Mouse (Mus musculus) intestine, postnatal 0 days (tissue): Measurements from ENCODE around the gene Galnt9. TPM values are rescaled to one million over a fixed set of nuclear protein-coding genes. Genes with fewer than 3 reads are reported as not detected.

Experiments
- ATAC-seq: fragments of 200-750 bp; cut with Nextera tagmentation; 2 replicates; pipeline ENCODE4 v1.8.0; 2017; ENCODE audit warnings: mild to moderate bottlenecking, moderate TSS enrichment, moderate library complexity
- H3K27ac ChIP-seq: fragments of 300-500 bp; sonication (generic); 2 replicates; pipeline ENCODE4 v1.5.1; 2014; ENCODE audit warnings: mild to moderate bottlenecking, low read depth, low read length, moderate library complexity
- H3K27me3 ChIP-seq: fragments of 300-500 bp; sonication (generic); replicated peaks from 2 replicates; pipeline ENCODE4 v1.6.1; 2014; ENCODE audit warnings: low read length, mixed read lengths; ENCODE audit not compliant: control insufficient read depth, insufficient read depth
- H3K36me3 ChIP-seq: fragments of 300-500 bp; sonication (generic); 2 replicates; pipeline ENCODE4 v1.6.1; 2014; ENCODE audit warnings: mild to moderate bottlenecking, moderate library complexity; ENCODE audit not compliant: control insufficient read depth, insufficient read depth
- H3K4me1 ChIP-seq: fragments of 300-500 bp; sonication (generic); replicated peaks from 2 replicates; pipeline ENCODE4 v1.6.1; 2014; ENCODE audit warnings: antibody characterized with exemption, low read length, mixed read lengths; ENCODE audit not compliant: control insufficient read depth, insufficient read depth
- H3K4me2 ChIP-seq: fragments of 300-500 bp; sonication (generic); replicated peaks from 2 replicates; pipeline ENCODE4 v1.6.1; 2014; ENCODE audit warnings: low read depth, mild to moderate bottlenecking, moderate library complexity
- H3K4me3 ChIP-seq: fragments of 300-500 bp; sonication (generic); 2 replicates; pipeline ENCODE4 v1.5.1; 2014; ENCODE audit warnings: low read depth, low read length
- H3K9ac ChIP-seq: fragments of 300-500 bp; sonication (generic); 2 replicates; pipeline ENCODE4 v1.6.1; 2014; ENCODE audit warnings: mild to moderate bottlenecking, low read depth, low read length
- H3K9me3 ChIP-seq: fragments of 300-500 bp; sonication (generic); 2 replicates; pipeline ENCODE4 v1.6.1; 2016; ENCODE audit warnings: mixed run types; ENCODE audit not compliant: control insufficient read depth
- CTCF ChIP-seq: sonication (generic); IDR thresholded peaks from 2 replicates; pipeline ENCODE4 v1.5.1; 2016; ENCODE audit warnings: low read depth, mild to moderate bottlenecking, control low read depth, antibody characterized with exemption, moderate library complexity
- WGBS: fragments of 180-500 bp; shearing (Covaris S2); extraction: QIAGEN DNeasy Blood & Tissue Kit; methylation state at CpG from one replicate; pipeline ENCODE4 v1.1.7; 2014; 5-methylcytosine and 5-hydroxymethylcytosine counted together
- polyA plus RNA-seq: library from polyadenylated mRNA; unstranded; fragments of >200 nt; fragmentation: Nextera tagmentation; extraction: Ambion mirVana; gene quantifications from 2 replicates; pipeline ENCODE4 v1.2.1, GENCODE M21; 2015

The Galnt9 gene
- polyA plus RNA-seq, 1 experiment from 2014 or later, result 0.31 TPM

GRCm38 (mm10) chr5:110503361-110503760 lies 40.8 kb upstream of the Galnt9 start:
- H3K27me3 ChIP-seq, result no peaks in the 10 kb centered on the region
- H3K4me2 ChIP-seq, result no peak overlapping the region
- 92% methylated on average over 3 of the region's 3 CpGs for WGBS
- H3K36me3 ChIP-seq, result no peaks in the 10 kb centered on the region
- no peaks in the 10 kb centered on the region for H3K9me3 ChIP-seq
- no peak overlapping the region for H3K9ac ChIP-seq
- no peak for ATAC-seq
- no peak overlapping the region for H3K4me3 ChIP-seq
- no peak for TF ChIP-seq CTCF
- no peaks in the 10 kb centered on the region for H3K4me1 ChIP-seq
- no peak overlapping the region for H3K27ac ChIP-seq

DNA sequence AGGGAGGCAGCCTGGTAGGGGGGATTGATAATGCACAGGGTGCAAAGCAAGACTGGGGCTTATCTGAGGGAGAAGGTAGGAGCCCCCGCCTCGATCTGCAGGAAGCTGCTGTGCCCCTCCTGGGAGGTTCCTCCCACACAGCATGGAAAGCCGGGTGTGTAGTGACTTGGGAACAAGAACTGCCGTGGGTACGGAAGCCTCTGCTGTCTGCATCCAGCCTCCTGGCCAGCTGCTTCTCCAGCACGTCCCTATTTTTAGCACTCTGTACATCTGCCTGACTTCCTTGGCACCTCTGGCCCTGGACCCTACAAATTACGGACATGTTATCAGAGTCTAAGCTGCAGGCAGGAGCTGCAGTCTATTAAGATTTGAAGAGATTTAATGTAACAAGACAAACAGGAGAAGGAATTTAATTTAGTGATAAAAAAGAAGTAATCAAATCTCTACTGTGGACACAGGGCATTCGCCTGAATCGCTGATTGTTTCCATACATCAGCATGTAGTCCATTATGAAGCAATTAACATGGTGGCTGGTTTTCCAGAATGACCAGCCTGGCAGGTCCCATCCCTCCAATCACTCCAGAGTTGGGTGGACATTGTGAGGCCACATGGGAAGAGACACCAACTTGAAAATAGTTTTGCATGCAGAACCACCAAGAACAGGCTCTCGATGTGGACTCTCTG lies 38.4 kb upstream of the Galnt9 start:
- H3K27ac ChIP-seq, result no peak overlapping the region
- no peaks in the 10 kb centered on the region for H3K9me3 ChIP-seq
- H3K27me3 ChIP-seq, result no peaks in the 10 kb centered on the region
- 59% methylated on average over 10 of the region's 10 CpGs for WGBS
- no peak overlapping the region for H3K4me3 ChIP-seq
- no peak for TF ChIP-seq CTCF
- no peak for ATAC-seq
- H3K4me2 ChIP-seq, result no peak overlapping the region
- no peaks in the 10 kb centered on the region for H3K36me3 ChIP-seq
- no peak overlapping the region for H3K9ac ChIP-seq
- no peaks in the 10 kb centered on the region for H3K4me1 ChIP-seq

DNA sequence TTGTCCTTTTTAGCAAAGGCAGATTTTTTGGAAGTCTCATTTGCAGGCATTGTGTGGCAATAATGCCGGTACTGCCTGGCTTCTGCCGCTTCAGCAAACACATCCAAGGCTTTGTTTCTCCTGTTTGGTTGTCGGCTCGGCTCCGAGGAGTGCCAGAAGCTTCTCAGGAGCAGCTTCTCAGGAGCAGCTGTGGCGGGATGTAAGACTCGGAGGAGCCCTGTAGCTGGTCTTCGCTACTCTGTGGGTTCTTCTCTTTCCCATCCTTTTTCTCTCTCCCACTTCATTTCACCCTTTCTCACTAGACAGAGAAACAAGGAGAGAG lies 37.9 kb upstream of the Galnt9 start:
- Histone ChIP-seq H3K4me2 (no peak overlapping the region), H3K36me3 (no peaks in the 10 kb centered on the region), H3K27ac (no peak overlapping the region), H3K4me3 (no peak overlapping the region), H3K4me1 (no peaks in the 10 kb centered on the region), H3K27me3 (no peaks in the 10 kb centered on the region), H3K9ac (no peak overlapping the region), H3K9me3 (no peaks in the 10 kb centered on the region)
- no peak for TF ChIP-seq CTCF
- no peak for ATAC-seq
- WGBS, result 56% methylated on average over 8 of the region's 8 CpGs

GRCm38 (mm10) chr5:110506856-110507255 lies 37.3 kb upstream of the Galnt9 start:
- no peaks in the 10 kb centered on the region for H3K27me3 ChIP-seq
- no peak overlapping the region for H3K27ac ChIP-seq
- 83% methylated on average over 3 of the region's 3 CpGs for WGBS
- no peak for ATAC-seq
- H3K36me3 ChIP-seq, result no peaks in the 10 kb centered on the region
- no peaks in the 10 kb centered on the region for H3K9me3 ChIP-seq
- H3K4me3 ChIP-seq, result no peak overlapping the region
- H3K4me1 ChIP-seq, result no peaks in the 10 kb centered on the region
- no peak for TF ChIP-seq CTCF
- H3K9ac ChIP-seq, result no peak overlapping the region
- no peak overlapping the region for H3K4me2 ChIP-seq

GRCm38 (mm10) chr5:110507943-110508342 lies 36.2 kb upstream of the Galnt9 start:
- no peak overlapping the region for H3K27ac ChIP-seq
- H3K27me3 ChIP-seq, result no peaks in the 10 kb centered on the region
- no peak for ATAC-seq
- no peak overlapping the region for H3K4me3 ChIP-seq
- H3K9me3 ChIP-seq, result no peaks in the 10 kb centered on the region
- H3K9ac ChIP-seq, result no peak overlapping the region
- TF ChIP-seq CTCF, result no peak
- no peaks in the 10 kb centered on the region for H3K36me3 ChIP-seq
- no peak overlapping the region for H3K4me2 ChIP-seq
- no peaks in the 10 kb centered on the region for H3K4me1 ChIP-seq
- WGBS, result 86% methylated on average over 3 of the region's 3 CpGs

- Histone ChIP-seq H3K9me3 (no peaks in the 10 kb centered on the region), H3K36me3 (no peaks in the 10 kb centered on the region), H3K27me3 (no peaks in the 10 kb centered on the region), H3K27ac (no peak overlapping the region), H3K4me3 (no peak overlapping the region), H3K4me1 (no peaks in the 10 kb centered on the region), H3K9ac (no peak overlapping the region), H3K4me2 (no peak overlapping the region)
- WGBS, result 82% methylated on average over 6 of the region's 6 CpGs
- TF ChIP-seq CTCF, result no peak
- no peak for ATAC-seq
Observed at GRCm38 (mm10) chr5:110510357-110510756, 33.8 kb upstream of the Galnt9 start.

DNA sequence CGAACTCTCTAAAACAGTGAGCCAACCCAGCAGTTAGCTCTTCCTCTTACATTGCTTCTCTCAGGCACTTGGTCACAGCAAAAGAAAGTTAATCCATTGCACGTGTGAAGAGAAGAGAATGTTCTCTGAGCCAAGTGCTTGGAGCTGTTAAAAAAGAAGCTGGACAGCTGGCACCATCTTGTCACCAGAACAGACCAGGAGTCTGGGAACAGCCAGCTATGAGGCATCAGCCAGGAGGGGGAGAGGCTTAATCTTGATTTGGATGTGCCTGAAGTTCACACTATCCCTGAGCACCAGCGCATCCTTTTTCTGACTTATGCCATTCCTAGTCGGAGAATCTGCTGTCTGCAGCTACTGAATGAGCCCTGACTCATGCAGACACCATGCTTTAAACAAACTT lies 30.4 kb upstream of the Galnt9 start:
- TF ChIP-seq CTCF, result no peak
- H3K27me3 ChIP-seq, result no peaks in the 10 kb centered on the region
- 76% methylated on average over 4 of the region's 4 CpGs for WGBS

More for the DNA sequence above, 30.4 kb upstream of the Galnt9 start:
- H3K36me3 ChIP-seq, result no peaks in the 10 kb centered on the region
- no peaks in the 10 kb centered on the region for H3K9me3 ChIP-seq
- H3K4me1 ChIP-seq, result no peaks in the 10 kb centered on the region
- no peak overlapping the region for H3K4me2 ChIP-seq
- no peak overlapping the region for H3K4me3 ChIP-seq
- no peak for ATAC-seq
- H3K27ac ChIP-seq, result no peak overlapping the region
- no peak overlapping the region for H3K9ac ChIP-seq
